Mouse (Mus musculus) cerebellum, adult 2 months (tissue): ENCODE data around the gene Mrpl9.

Experiments
- CTCF ChIP-seq: fragments of 200-500 bp; IDR thresholded peaks from 2 replicates; pipeline ENCODE4 v1.5.1; 2011; ENCODE audit warnings: low read depth, mild to moderate bottlenecking, control low read depth, low read length, moderate library complexity, borderline replicate concordance; ENCODE audit not compliant: insufficient read depth
- POLR2A ChIP-seq: fragments of 200-500 bp; IDR thresholded peaks from 2 replicates; pipeline ENCODE4 v1.6.1; 2011; ENCODE audit warnings: low read length, control low read depth, borderline replicate concordance; ENCODE audit not compliant: insufficient read depth

DNA sequence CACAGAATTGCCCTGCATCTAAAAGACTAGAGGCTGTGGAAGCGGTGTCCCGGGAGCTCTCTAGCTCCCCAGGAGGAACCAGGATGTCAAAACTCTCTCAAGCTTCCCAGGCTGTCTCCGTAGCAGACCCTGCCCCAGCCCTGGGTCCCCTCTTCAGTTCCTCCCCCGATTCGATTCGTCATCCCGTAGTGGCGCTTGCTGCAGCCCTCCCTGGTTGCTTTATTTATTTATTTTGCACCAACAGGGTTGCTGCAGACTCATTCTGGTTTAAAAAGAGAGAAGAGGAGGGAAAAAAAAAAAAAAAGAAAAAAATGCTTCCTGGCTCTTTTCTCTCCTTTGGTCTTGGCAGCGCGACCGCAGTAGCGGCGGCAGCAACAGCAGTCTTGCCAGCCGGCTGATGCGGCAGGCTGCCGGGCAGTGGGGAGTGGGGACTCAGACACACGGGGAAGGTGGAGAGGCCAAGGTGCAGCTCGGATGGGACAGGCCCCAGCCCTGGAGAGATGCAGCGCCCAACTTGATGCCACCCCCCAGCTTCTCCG is 44.1 kb upstream of the Mrpl9 start:
- TF ChIP-seq CTCF: 0 out of 2 replicates have a peak, but pooled peaks have one; percentile 1
- TF ChIP-seq POLR2A: no peak
